Mouse (Mus musculus): ENCODE measurements around the gene Rnf185. TPM values are rescaled to one million over a fixed set of nuclear protein-coding genes. Genes with fewer than 3 reads are reported as not detected.

Gene Rnf185
- polyA plus RNA-seq (2012; rRNA removed), result 5.2 and 5.4 TPM in 2 replicates

GRCm38 (mm10) chr11:3452167-3452639 is at the start of gene Rnf185:
Gene Rnf185 (minus strand): TSS chr11:3452363.

GRCm38 (mm10) chr11:3487952-3488570 is 35.9 kb upstream of the Rnf185 start, which contains the start of gene Pla2g3:
Gene Pla2g3 (plus strand): TSS chr11:3488284.

GRCm38 (mm10) chr11:3408997-3409732 is 43.0 kb downstream of the Rnf185 start, which contains the start of gene Limk2:
Gene Limk2 (minus strand): TSS chr11:3409189.

Other genes with a start within 250 kb of the Rnf185 start
- gene Eif4enif1, start 250.0 kb downstream of the Rnf185 start, polyA plus RNA-seq (2012; rRNA removed), result 33.7 and 39.7 TPM in 2 replicates
- 41.4 and 45.3 TPM in 2 replicates for gene Drg1, start 185.9 kb downstream of the Rnf185 start, polyA plus RNA-seq (2012; rRNA removed)
- 15.1 and 16.6 TPM in 2 replicates for gene Patz1, start 163.5 kb downstream of the Rnf185 start, polyA plus RNA-seq (2012; rRNA removed)
- 0.50 and 0.63 TPM in 2 replicates for gene Pik3ip1, start 122.0 kb downstream of the Rnf185 start, polyA plus RNA-seq (2012; rRNA removed)
- gene Limk2, start 43.2 kb downstream of the Rnf185 start, polyA plus RNA-seq (2012; rRNA removed), result 6.5 and 8.0 TPM in 2 replicates
- gene Pla2g3, start 35.9 kb upstream of the Rnf185 start, polyA plus RNA-seq (2012; rRNA removed), result 0.05 and 0.09 TPM in 2 replicates
- gene Inpp5j, start 52.5 kb upstream of the Rnf185 start, polyA plus RNA-seq (2012; rRNA removed), result 0.14 and 0.22 TPM in 2 replicates
- gene Selenom, start 62.3 kb upstream of the Rnf185 start, polyA plus RNA-seq (2012; rRNA removed), result 8.2 and 9.4 TPM in 2 replicates
- 3.3 and 4.5 TPM in 2 replicates for gene Smtn, start 88.2 kb upstream of the Rnf185 start, polyA plus RNA-seq (2012; rRNA removed)
- gene Morc2a, start 196.8 kb upstream of the Rnf185 start, polyA plus RNA-seq (2012; rRNA removed), result 5.5 and 6.8 TPM in 2 replicates